Mouse (Mus musculus) hindbrain, embryonic 14.5 days (tissue): ENCODE measurements around the gene Dusp3. TPM values are rescaled to one million over a fixed set of nuclear protein-coding genes. Genes with fewer than 3 reads are reported as not detected.
"Not testable (repeated sequence)": the region's sequence is repeated elsewhere in the genome, so short reads cannot be mapped to it uniquely, and the experiment has no call there.

Source experiments
- ATAC-seq: fragments of 200-750 bp; cut with Nextera tagmentation; 2 replicates; pipeline ENCODE4 v1.8.0; 2017; ENCODE audit warnings: moderate number of reproducible peaks, mild to moderate bottlenecking, moderate TSS enrichment, moderate library complexity; ENCODE audit not compliant: low FRiP score
- DNase-seq: peaks from one replicate; pipeline ENCODE4 v3.0.0-alpha.2; 2015; ENCODE audit warnings: low spot score
- H3K27ac ChIP-seq: fragments of 300-500 bp; sonication (generic); 2 replicates; pipeline ENCODE4 v1.5.1; 2014; ENCODE audit warnings: mild to moderate bottlenecking, moderate library complexity
- H3K27me3 ChIP-seq: fragments of 300-500 bp; sonication (generic); 2 replicates; pipeline ENCODE4 v1.6.1; 2014; ENCODE audit warnings: mild to moderate bottlenecking, low read length, mixed read lengths; ENCODE audit not compliant: control insufficient read depth, insufficient read depth
- H3K36me3 ChIP-seq: fragments of 300-500 bp; sonication (generic); replicated peaks from 2 replicates; pipeline ENCODE4 v1.6.1; 2014; ENCODE audit not compliant: control insufficient read depth, insufficient read depth
- H3K4me1 ChIP-seq: fragments of 300-500 bp; sonication (generic); replicated peaks from 2 replicates; pipeline ENCODE4 v1.6.1; 2014; ENCODE audit warnings: antibody characterized with exemption, low read length, mixed read lengths; ENCODE audit not compliant: control insufficient read depth, insufficient read depth
- H3K4me2 ChIP-seq: fragments of 300-500 bp; sonication (generic); replicated peaks from 2 replicates; pipeline ENCODE4 v1.6.1; 2014; ENCODE audit warnings: mild to moderate bottlenecking, moderate library complexity
- H3K4me3 ChIP-seq: fragments of 300-500 bp; sonication (generic); replicated peaks from 2 replicates; pipeline ENCODE4 v1.5.1; 2014; ENCODE audit warnings: mild to moderate bottlenecking, low read length
- H3K9ac ChIP-seq: fragments of 300-500 bp; sonication (generic); 2 replicates; pipeline ENCODE4 v1.6.1; 2014
- H3K9me3 ChIP-seq: fragments of 300-500 bp; sonication (generic); 2 replicates; pipeline ENCODE4 v1.6.1; 2016; ENCODE audit warnings: low read length; ENCODE audit not compliant: control insufficient read depth
- WGBS: fragments of 180-500 bp; shearing (Covaris S2); extraction: QIAGEN DNeasy Blood & Tissue Kit; methylation state at CpG from one replicate; pipeline ENCODE4 v1.1.7; 2014; 5-methylcytosine and 5-hydroxymethylcytosine counted together
- polyA plus RNA-seq: library from polyadenylated mRNA; unstranded; fragments of >200 nt; fragmentation: Nextera tagmentation; extraction: Ambion mirVana; gene quantifications from 2 replicates; pipeline ENCODE4 v1.2.1, GENCODE M21; 2014

The Dusp3 gene
- polyA plus RNA-seq, 1 experiment from 2014 or later = 24.0 TPM

GRCm38 (mm10) chr11:102004251-102004650, 17.4 kb upstream of the Dusp3 start:
- ATAC-seq (no peak), DNase-seq (no peak)
- H3K9me3 ChIP-seq = no peaks in the 10 kb centered on the region
- H3K27me3 ChIP-seq = no peaks in the 10 kb centered on the region
- no peaks in the 10 kb centered on the region for H3K4me1 ChIP-seq
- no peak overlapping the region for H3K4me2 ChIP-seq
- H3K27ac ChIP-seq = no peak overlapping the region
- H3K36me3 ChIP-seq = peaks cover 65% of the 10 kb centered on the region
- 92% methylated on average over 8 of the region's 8 CpGs for WGBS
- H3K4me3 ChIP-seq = no peak overlapping the region
- no peak overlapping the region for H3K9ac ChIP-seq

- Histone ChIP-seq H3K27me3 (no peaks in the 10 kb centered on the region), H3K27ac (no peak overlapping the region), H3K36me3 (peaks cover 46% of the 10 kb centered on the region), H3K4me1 (no peaks in the 10 kb centered on the region), H3K9me3 (no peaks in the 10 kb centered on the region), H3K4me3 (no peak overlapping the region), H3K9ac (no peak overlapping the region), H3K4me2 (no peak overlapping the region)
- ATAC-seq = no peak
- DNase-seq = no peak
- 42% methylated on average over 4 of the region's 4 CpGs for WGBS
These were observed 12.7 kb upstream of the Dusp3 start for GRCm38 (mm10) chr11:101999466-101999865.

GRCm38 (mm10) chr11:101998258-101998657, 11.4 kb upstream of the Dusp3 start:
- Histone ChIP-seq H3K27ac (no peak overlapping the region), H3K36me3 (peaks cover 34% of the 10 kb centered on the region), H3K9ac (no peak overlapping the region), H3K4me3 (no peak overlapping the region), H3K4me1 (no peaks in the 10 kb centered on the region), H3K27me3 (no peaks in the 10 kb centered on the region), H3K4me2 (no peak overlapping the region), H3K9me3 (no peaks in the 10 kb centered on the region)
- no peak for ATAC-seq
- DNase-seq = no peak
- WGBS = 57% methylated on average over 5 of the region's 5 CpGs

GRCm38 (mm10) chr11:101995938-101996337, 9.1 kb upstream of the Dusp3 start:
- Histone ChIP-seq H3K27ac (no peak overlapping the region), H3K9me3 (no peaks in the 10 kb centered on the region), H3K4me3 (no peak overlapping the region), H3K4me2 (no peak overlapping the region), H3K36me3 (peaks cover 17% of the 10 kb centered on the region), H3K4me1 (no peaks in the 10 kb centered on the region), H3K9ac (no peak overlapping the region), H3K27me3 (no peaks in the 10 kb centered on the region)
- WGBS = 90% methylated on average over 7 of the region's 7 CpGs
- no peak for DNase-seq
- ATAC-seq = no peak

- Histone ChIP-seq H3K36me3 (0 out of 2 replicates have a peak, but pooled peaks cover 9% of the 10 kb centered on the region), H3K9ac (no peak overlapping the region), H3K4me3 (no peak overlapping the region), H3K9me3 (no peaks in the 10 kb centered on the region), H3K27me3 (no peaks in the 10 kb centered on the region), H3K27ac (no peak overlapping the region), H3K4me1 (no peaks in the 10 kb centered on the region), H3K4me2 (no peak overlapping the region)
- DNase-seq = no peak
- ATAC-seq = no peak
- 78% methylated on average over 8 of the region's 8 CpGs for WGBS
These were observed 7.3 kb upstream of the Dusp3 start for GRCm38 (mm10) chr11:101994100-101994499.

GRCm38 (mm10) chr11:101992411-101992810, 5.6 kb upstream of the Dusp3 start:
- H3K4me2 ChIP-seq = no peak overlapping the region
- no peak for ATAC-seq
- WGBS = 91% methylated on average over 7 of the region's 7 CpGs
- H3K9ac ChIP-seq = no peak overlapping the region
- H3K4me3 ChIP-seq = no peak overlapping the region
- H3K9me3 ChIP-seq = no peaks in the 10 kb centered on the region
- H3K27ac ChIP-seq = no peak overlapping the region
- no peaks in the 10 kb centered on the region for H3K4me1 ChIP-seq
- H3K36me3 ChIP-seq = 0 out of 2 replicates have a peak, but pooled peaks cover 9% of the 10 kb centered on the region
- DNase-seq = no peak
- H3K27me3 ChIP-seq = no peaks in the 10 kb centered on the region

- H3K27ac ChIP-seq = no peak overlapping the region
- no peak for DNase-seq
- no peak overlapping the region for H3K4me2 ChIP-seq
- no peak overlapping the region for H3K4me3 ChIP-seq
- H3K9me3 ChIP-seq = no peaks in the 10 kb centered on the region
- no peaks in the 10 kb centered on the region for H3K4me1 ChIP-seq
- 0 out of 2 replicates have a peak, but pooled peaks cover 9% of the 10 kb centered on the region for H3K36me3 ChIP-seq
- H3K27me3 ChIP-seq = no peaks in the 10 kb centered on the region
- no peak overlapping the region for H3K9ac ChIP-seq
- ATAC-seq = no peak
- WGBS = 76% methylated on average over 3 of the region's 3 CpGs
These were observed 5.0 kb upstream of the Dusp3 start for GRCm38 (mm10) chr11:101991813-101992212.

GRCm38 (mm10) chr11:101990244-101990643, 3.4 kb upstream of the Dusp3 start:
- H3K4me3 ChIP-seq = no peak overlapping the region
- no peaks in the 10 kb centered on the region for H3K36me3 ChIP-seq
- DNase-seq (no peak), ATAC-seq (no peak)
- 79% methylated on average over 3 of the region's 3 CpGs for WGBS
- H3K27ac ChIP-seq = no peak overlapping the region
- no peaks in the 10 kb centered on the region for H3K4me1 ChIP-seq
- no peak overlapping the region for H3K4me2 ChIP-seq
- H3K9me3 ChIP-seq = no peaks in the 10 kb centered on the region
- no peak overlapping the region for H3K9ac ChIP-seq
- H3K27me3 ChIP-seq = no peaks in the 10 kb centered on the region

- peak; percentile 92 for DNase-seq
- H3K9me3 ChIP-seq = no peaks in the 10 kb centered on the region
- H3K9ac ChIP-seq = no peak overlapping the region
- no peak overlapping the region for H3K27ac ChIP-seq
- H3K4me1 ChIP-seq = 0 out of 2 replicates have a peak, but pooled peaks cover 3% of the 10 kb centered on the region
- 3% methylated on average over 10 of the region's 10 CpGs for WGBS
- peak; percentile 54; the same call in 1 of the 2 replicates for ATAC-seq
- H3K4me3 ChIP-seq = no peak overlapping the region
- no peaks in the 10 kb centered on the region for H3K36me3 ChIP-seq
- H3K4me2 ChIP-seq = no peak overlapping the region
- no peaks in the 10 kb centered on the region for H3K27me3 ChIP-seq
These were observed 823 bp downstream of the Dusp3 start for GRCm38 (mm10) chr11:101985990-101986389.

- 0 out of 2 replicates have a peak overlapping the region, but pooled peaks have one; percentile 98 for H3K4me2 ChIP-seq
- not testable (repeated sequence) for H3K9ac ChIP-seq, ATAC-seq, DNase-seq, H3K4me3 ChIP-seq, H3K27ac ChIP-seq, H3K36me3 ChIP-seq, H3K4me1 ChIP-seq, H3K27me3 ChIP-seq, H3K9me3 ChIP-seq
- 72% methylated on average over 6 of the region's 6 CpGs for WGBS
These were observed 1.4 kb downstream of the Dusp3 start for GRCm38 (mm10) chr11:101985450-101985849.
